Mouse (Mus musculus): Measurements from ENCODE around the gene Por. TPM values are rescaled to one million over a fixed set of nuclear protein-coding genes. Genes with fewer than 3 reads are reported as not detected.
A peak's percentile ranks its signal among the peaks of the same experiment; 100 is the strongest.

Por gene
- 10 to 100 TPM; 84.4 to 91.2 TPM for total RNA-seq (2021)

DNA sequence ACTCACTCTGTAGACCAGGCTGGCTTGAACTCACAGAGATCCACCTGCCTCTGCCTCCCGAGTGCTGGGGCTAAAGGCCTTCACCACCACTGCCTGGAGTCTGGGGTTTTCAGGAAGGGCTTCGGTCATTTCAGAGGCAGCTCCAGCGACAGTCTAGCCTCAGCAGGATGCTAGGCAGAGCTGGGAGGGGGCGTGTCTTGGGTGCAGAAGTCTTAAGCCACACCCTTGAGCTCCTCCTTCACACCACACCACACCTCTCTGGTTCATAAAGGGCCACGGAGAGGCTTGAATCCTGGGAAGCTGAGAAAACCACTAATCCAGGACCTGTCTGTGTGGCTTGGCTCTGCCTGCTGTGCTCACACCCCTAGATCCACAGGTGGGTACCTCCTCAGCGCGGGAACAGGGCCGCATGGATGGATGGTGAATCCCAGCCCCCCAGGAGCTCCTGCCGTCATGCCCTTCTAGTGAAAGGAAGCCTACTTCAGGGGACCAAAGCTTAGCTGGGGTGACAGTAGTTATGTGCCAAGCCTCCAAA is at the start of gene Por:
Por (plus strand) TSS at position 293 of the 535 bp plus-strand sequence.
- no peak for DNase-seq (ENCODE audit: low spot score in 2 of 2)
- intact Hi-C loops (cut with DNase I): no loop called here

- intact Hi-C loops (cut with DNase I): no loop called here
- DNase-seq (ENCODE audit: low spot score in 2 of 2): no peak
These were observed 49.3 kb upstream of the Por start for GRCm38 (mm10) chr5:135620526-135620925.

GRCm38 (mm10) chr5:135621725-135622124 is 48.1 kb upstream of the Por start:
- DNase-seq (ENCODE audit: low spot score in 2 of 2): peak in 1 of 2 experiments; percentile 59
- intact Hi-C loops (cut with DNase I): no loop called here

GRCm38 (mm10) chr5:135623006-135623563 is 46.7 kb upstream of the Por start:
- DNase-seq (ENCODE audit: low spot score in 2 of 2): no peak
- intact Hi-C loops (cut with DNase I): no loop called here

DNA sequence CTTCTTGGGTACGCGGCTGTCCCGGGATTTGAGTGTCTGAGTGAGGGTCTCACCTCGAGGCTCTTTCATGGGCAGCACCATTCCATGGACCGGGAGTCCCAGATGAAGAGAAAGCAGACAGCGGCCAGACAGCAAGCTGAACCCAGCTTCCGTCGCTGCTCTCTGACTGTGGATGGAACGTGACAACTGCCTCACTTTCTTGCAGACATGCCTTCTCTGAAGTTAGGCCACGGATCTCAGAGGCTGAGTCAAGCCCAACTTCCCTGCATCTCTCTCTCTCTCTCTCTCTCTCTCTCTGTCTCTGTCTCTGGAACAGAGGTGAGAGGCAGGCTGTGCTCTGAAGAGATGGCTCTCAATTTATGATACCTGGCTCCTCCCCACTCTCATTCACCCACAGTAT is 40.9 kb upstream of the Por start:
- no peak for DNase-seq (ENCODE audit: low spot score in 2 of 2)
- intact Hi-C loops (cut with DNase I): no loop called here

- intact Hi-C loops (cut with DNase I): no loop called here
- no peak for DNase-seq (ENCODE audit: low spot score in 2 of 2)
These were observed 40.4 kb upstream of the Por start for GRCm38 (mm10) chr5:135629401-135629800.

- DNase-seq (ENCODE audit: low spot score in 2 of 2): peak; percentile 37 to 54
These were observed 39.2 kb upstream of the Por start for GRCm38 (mm10) chr5:135630598-135630997.

GRCm38 (mm10) chr5:135632117-135632796 is 37.6 kb upstream of the Por start, which contains the start of gene Rhbdd2:
Rhbdd2 (plus strand) TSS chr5:135632618.
- intact Hi-C loops (cut with DNase I): loop anchor here (2.0 kb wide), 1 partner anchor 57 kb away; no protein-coding TSS in a partner anchor
- peak; percentile 93 to 98 for DNase-seq (ENCODE audit: low spot score in 2 of 2)

More at GRCm38 (mm10) chr5:135630598-135630997, 39.2 kb upstream of the Por start:
- intact Hi-C loops (cut with DNase I): loop anchor here (2.0 kb wide), 1 partner anchor 132 kb away; no protein-coding TSS in a partner anchor

DNA sequence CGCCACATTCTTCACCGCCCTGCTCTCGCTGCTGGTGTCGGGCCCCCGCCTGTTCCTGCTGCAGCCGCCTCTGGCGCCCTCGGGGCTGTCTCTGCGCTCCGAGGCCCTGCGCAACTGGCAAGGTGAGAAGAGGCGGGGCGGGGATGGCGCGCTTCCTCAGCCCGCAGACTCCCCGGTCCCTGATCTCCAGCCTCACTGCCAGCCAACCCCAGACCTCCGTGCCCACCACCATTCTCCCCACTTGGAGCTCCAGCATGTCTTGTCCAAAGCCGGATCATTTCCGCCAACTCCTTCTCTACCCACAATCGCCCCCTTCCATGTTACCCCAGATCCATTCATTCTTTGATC is 37.1 kb upstream of the Por start:
- intact Hi-C loops (cut with DNase I): loop anchor here (2.0 kb wide), 1 partner anchor 56 kb away; no protein-coding TSS in a partner anchor
- DNase-seq (ENCODE audit: low spot score in 2 of 2): no peak

GRCm38 (mm10) chr5:135639760-135640458 is 29.9 kb upstream of the Por start:
- intact Hi-C loops (cut with DNase I): no loop called here
- DNase-seq (ENCODE audit: low spot score in 2 of 2): no peak

DNA sequence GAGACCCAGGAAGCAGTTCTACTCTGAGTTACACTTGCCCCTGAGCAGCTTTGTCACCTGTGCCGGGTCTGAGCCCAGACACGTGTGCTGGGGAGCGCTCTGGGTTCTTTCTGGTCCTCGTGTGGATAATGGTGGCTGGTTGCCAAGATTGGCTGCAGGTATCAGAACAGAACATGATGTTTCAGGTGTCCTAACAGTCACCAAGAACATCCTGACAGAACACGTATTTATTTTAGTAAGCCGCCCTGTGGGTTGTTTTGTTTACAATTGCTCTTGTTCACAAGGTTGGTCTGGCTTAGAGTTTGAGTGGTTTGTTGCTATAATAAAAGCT is 29.4 kb upstream of the Por start:
- no peak for DNase-seq (ENCODE audit: low spot score in 2 of 2)
- intact Hi-C loops (cut with DNase I): no loop called here

DNA sequence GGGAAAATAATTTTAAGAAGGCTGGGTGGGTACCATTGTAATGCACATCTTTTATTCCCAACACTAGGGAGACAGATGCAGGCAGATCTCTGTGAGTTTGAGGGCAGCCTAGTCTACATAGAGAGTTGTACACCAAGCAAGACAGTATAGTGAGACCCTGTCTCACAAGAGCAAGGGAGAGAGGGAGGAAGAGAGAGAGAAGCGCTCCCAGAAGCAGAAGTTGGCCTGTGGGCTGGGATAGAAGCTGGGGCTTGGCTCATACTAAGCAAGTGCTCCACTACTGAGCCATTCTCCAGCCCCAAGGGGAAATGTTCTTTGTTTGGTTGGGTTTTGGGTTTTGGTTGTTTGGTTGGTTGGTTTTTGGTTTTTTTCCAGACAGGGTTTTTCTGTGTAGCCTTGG is 28.8 kb upstream of the Por start:
- DNase-seq (ENCODE audit: low spot score in 2 of 2): no peak
- intact Hi-C loops (cut with DNase I): no loop called here

DNA sequence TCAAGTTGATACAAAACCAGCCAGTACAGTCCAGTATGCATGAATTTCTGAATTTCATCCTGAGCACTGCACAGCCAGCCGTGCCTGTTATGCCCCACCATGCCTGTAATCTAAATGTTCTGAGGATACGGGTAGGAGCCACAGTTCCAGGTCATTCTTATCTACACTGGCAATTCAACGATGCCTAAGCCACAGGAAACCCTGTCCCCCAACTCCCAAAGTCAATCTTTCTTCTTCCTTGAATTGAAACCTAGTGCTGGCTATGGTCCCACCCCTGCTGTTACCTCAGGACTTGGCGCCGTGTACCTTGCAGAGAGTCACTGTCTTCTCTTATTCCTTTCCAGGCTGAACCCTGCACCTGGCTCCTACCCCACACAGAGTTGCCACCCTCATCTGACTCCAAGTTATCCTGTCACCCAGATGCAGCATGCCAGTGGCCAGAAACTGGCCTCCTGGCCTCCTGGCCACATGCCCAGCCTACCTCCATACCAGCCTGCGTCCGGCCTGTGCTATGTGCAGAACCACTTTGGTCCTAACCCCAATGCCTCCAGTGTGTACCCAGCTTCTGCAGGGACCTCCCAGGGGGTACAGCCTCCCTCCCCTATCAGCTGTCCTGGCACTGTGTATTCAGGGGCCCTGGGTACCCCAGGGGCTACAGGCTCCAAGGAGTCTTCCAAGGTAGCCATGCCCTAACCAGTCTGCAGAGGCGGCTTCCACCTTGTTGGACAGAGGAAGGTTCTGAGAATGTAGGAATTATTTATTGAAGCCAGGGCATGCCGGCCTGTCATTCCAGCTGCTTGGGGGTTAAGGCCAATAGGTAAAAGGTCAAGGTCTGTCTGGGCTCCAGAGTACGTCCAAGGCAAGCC is 26.9 kb upstream of the Por start:
- intact Hi-C loops (cut with DNase I): no loop called here

DNA sequence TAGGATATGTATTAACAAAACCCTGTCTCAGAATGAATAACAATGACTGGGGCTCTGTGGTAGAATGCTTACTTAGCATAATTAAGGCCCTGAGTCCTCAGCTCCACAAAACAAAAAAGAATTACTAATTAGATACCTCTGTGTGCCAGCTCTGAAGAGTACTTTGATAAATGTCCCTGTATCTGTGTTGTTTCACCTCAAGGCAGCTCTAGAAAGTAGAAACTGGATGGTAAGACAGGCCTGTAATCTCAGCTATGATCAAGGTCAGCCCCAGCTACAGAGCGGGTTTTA is 26.3 kb upstream of the Por start:
- no peak for DNase-seq (ENCODE audit: low spot score in 2 of 2)
- intact Hi-C loops (cut with DNase I): no loop called here

More for the DNA sequence above, 26.9 kb upstream of the Por start:
- no peak for DNase-seq (ENCODE audit: low spot score in 2 of 2)

DNA sequence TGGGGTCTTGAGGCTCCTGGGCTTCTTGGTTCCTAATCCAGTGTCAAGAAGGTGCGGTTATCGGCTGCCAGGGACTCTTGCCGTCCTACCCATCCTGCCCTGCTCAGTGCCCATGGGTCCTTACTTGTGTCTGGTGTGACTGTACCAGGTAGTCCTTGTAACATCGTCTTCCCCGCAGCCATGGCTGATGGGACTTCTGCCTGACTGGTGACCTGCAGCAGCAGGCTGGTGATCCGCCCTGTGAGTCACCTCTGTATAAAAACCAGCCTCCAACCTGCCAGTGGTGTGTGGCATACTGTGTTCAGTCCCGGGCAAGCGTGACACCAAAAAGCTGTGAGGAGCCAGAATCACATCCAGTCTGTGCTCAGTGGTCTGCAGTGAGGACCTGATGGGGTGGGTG is 26.0 kb upstream of the Por start:
- intact Hi-C loops (cut with DNase I): no loop called here

GRCm38 (mm10) chr5:135645330-135645729 is 24.5 kb upstream of the Por start:
- intact Hi-C loops (cut with DNase I): no loop called here
- DNase-seq (ENCODE audit: low spot score in 2 of 2): no peak

More for the DNA sequence above, 26.0 kb upstream of the Por start:
- DNase-seq (ENCODE audit: low spot score in 2 of 2): no peak

- intact Hi-C loops (cut with DNase I): no loop called here
- no peak for DNase-seq (ENCODE audit: low spot score in 2 of 2)
These were observed 23.8 kb upstream of the Por start for GRCm38 (mm10) chr5:135646038-135646437.

- no peak for DNase-seq (ENCODE audit: low spot score in 2 of 2)
- intact Hi-C loops (cut with DNase I): no loop called here
These were observed 21.1 kb upstream of the Por start for GRCm38 (mm10) chr5:135648461-135649308.

DNA sequence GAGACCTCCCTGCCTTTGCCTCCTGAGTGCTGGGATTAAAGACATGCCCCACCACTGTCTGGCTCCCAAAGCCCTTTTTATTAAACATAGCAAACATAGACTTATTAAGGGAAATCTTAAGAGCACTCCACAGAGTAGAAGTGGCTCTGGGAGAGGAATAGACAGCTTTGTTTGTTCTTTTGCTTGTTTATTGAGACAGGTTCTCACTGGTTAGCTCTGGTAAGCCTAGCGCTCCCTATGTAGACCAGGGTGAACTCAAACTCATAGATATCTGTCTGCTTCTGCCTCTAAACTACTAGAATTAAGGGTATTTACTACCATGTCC is 20.6 kb upstream of the Por start:
- DNase-seq (ENCODE audit: low spot score in 2 of 2): no peak
- intact Hi-C loops (cut with DNase I): no loop called here
